Mouse (Mus musculus): ENCODE results near the gene Slc4a5. TPM values are rescaled to one million over a fixed set of nuclear protein-coding genes. Genes with fewer than 3 reads are reported as not detected.
"Not testable (repeated sequence)": the region's sequence is repeated elsewhere in the genome, so short reads cannot be mapped to it uniquely, and the experiment has no call there.

Slc4a5 gene
- total RNA-seq, 2 experiments from 2014 or later: 1.1 TPM

GRCm38 (mm10) chr6:83341387-83341786 lies 121.8 kb downstream of the Slc4a5 start:
- no peak for DNase-seq (ENCODE audit: low spot score in 2 of 2)
- intact Hi-C loops (cut with DNase I): no loop called here

DNA sequence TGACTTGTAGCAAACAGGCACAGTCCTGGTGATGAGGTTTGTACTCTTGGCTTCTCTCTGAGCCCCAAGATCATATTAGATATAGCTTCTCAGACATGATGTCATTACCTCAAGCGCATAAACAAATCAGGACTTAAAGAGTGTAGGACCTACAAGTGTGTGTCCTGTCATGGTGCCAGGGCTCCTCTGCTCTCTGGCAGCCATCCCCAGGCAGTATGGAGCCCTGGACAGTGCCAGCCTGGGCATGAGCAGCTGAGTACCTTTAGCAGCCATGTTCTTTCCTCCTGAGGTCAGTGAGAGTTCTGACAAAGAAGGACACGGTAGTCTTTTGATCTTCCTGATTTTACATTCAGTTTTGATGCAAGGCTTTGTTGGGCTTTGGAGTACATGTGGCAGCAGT lies 123.3 kb downstream of the Slc4a5 start:
- intact Hi-C loops (cut with DNase I): no loop called here
- DNase-seq (ENCODE audit: low spot score in 2 of 2): no peak

DNA sequence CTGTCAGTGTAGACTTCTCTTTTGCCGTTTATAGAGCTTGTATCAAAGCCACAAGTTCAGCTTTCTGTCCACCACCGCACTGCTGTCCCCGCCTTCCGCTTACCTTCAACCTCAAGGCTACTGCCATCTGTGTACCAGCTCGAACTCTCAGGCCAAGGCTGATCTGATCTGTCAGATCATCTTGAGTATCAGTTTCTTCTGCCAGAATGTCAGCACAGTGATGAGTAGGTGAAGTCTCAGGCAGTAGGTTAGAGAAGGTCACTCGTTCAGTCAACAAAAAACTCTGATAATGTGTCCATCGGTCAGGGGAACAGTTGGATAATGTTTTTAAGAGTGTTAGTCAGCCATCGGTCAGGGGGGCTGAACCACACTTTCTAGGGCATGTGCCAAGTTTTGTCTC lies 125.7 kb downstream of the Slc4a5 start:
- intact Hi-C loops (cut with DNase I); DNase-seq (ENCODE audit: low spot score in 2 of 2): not testable (repeated sequence)

- intact Hi-C loops (cut with DNase I): loop anchor here (2.0 kb wide), 1 partner anchor 133 kb away; no protein-coding TSS in a partner anchor
- DNase-seq (ENCODE audit: low spot score in 2 of 2): no peak
These were observed 128.3 kb downstream of the Slc4a5 start for GRCm38 (mm10) chr6:83347916-83348315.

- DNase-seq (ENCODE audit: low spot score in 2 of 2): no peak
- intact Hi-C loops (cut with DNase I): loop anchor here (2.0 kb wide), 1 partner anchor 134 kb away; no protein-coding TSS in a partner anchor
These were observed 129.2 kb downstream of the Slc4a5 start, which contains the start of gene Bola3 for GRCm38 (mm10) chr6:83348873-83349272. Bola3 (plus strand) TSS chr6:83349147.

GRCm38 (mm10) chr6:83349274-83349958 lies 129.8 kb downstream of the Slc4a5 start:
- DNase-seq (ENCODE audit: low spot score in 2 of 2): peak; percentile 80 to 86
- intact Hi-C loops (cut with DNase I): loop anchor here (2.0 kb wide), 1 partner anchor 135 kb away; no protein-coding TSS in a partner anchor

GRCm38 (mm10) chr6:83350172-83350571 lies 130.5 kb downstream of the Slc4a5 start:
- DNase-seq (ENCODE audit: low spot score in 2 of 2): no peak

DNA sequence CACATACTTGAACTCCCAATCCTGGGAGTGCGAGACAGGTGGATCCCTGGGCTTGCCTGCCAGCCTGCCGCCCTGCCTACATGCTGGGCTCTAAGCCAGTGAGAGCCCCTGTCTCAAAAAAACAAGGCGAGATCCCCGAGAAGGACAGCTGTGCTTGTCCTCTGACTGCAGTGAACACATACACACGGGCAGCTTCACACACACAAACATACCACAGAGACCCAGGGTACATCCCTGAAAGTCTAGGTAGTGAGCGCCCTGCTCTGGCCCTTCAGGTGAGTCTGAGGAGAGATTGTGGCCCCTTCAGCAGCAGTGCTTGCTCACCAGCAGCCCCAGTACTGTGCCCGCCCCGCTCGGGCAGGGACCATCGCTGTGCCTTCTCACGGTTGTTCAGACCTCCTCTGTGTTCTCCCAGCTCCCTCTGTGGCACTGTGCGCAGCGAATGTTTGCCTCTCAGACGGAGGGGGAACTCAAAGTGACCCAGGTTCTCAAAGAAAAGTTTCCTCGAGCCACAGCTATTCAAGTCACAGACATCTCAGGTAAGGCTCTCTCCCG lies 131.3 kb downstream of the Slc4a5 start:
- no peak for DNase-seq (ENCODE audit: low spot score in 2 of 2)
- intact Hi-C loops (cut with DNase I): loop anchor here (5.0 kb wide), 1 partner anchor 321 kb away; no protein-coding TSS in a partner anchor

More at GRCm38 (mm10) chr6:83350172-83350571, 130.5 kb downstream of the Slc4a5 start:
- intact Hi-C loops (cut with DNase I): loop anchor here (5.0 kb wide), 1 partner anchor 322 kb away; no protein-coding TSS in a partner anchor

GRCm38 (mm10) chr6:83351490-83352160 lies 132.0 kb downstream of the Slc4a5 start:
- no peak for DNase-seq (ENCODE audit: low spot score in 2 of 2)
- intact Hi-C loops (cut with DNase I): loop anchor here (5.0 kb wide), 1 partner anchor 321 kb away; no protein-coding TSS in a partner anchor

- intact Hi-C loops (cut with DNase I): loop anchor here (5.0 kb wide), 1 partner anchor 319 kb away; no protein-coding TSS in a partner anchor
- peak in 1 of 2 experiments; percentile 51 for DNase-seq (ENCODE audit: low spot score in 2 of 2)
These were observed 133.2 kb downstream of the Slc4a5 start for GRCm38 (mm10) chr6:83352666-83353410.

Other genes with a start within 250 kb of the Slc4a5 start
- gene Dok1, start 186.4 kb upstream of the Slc4a5 start, total RNA-seq (2021): 1 to 10 TPM; 1.5 to 2.3 TPM
- 1 to 10 TPM; 3.0 to 3.3 TPM for gene Loxl3, start 185.7 kb upstream of the Slc4a5 start, total RNA-seq (2021)
- 100 to 1,000 TPM; 104 to 113 TPM for gene Aup1, start 165.3 kb upstream of the Slc4a5 start, total RNA-seq (2021)
- 10 to 100 TPM; 52.2 to 57.5 TPM for gene Htra2, start 164.6 kb upstream of the Slc4a5 start, total RNA-seq (2021)
- under 1 TPM; 0.44 to 0.79 TPM for gene Dqx1, start 162.0 kb upstream of the Slc4a5 start, total RNA-seq (2021)
- gene Tlx2, start 149.5 kb upstream of the Slc4a5 start, total RNA-seq (2021): not detected
- 10 to 100 TPM; 21.9 to 24.3 TPM for gene Pcgf1, start 142.0 kb upstream of the Slc4a5 start, total RNA-seq (2021)
- under 1 TPM in 1 of 2 experiments, not detected in 1; 0.46 TPM for gene Lbx2, start 133.5 kb upstream of the Slc4a5 start, total RNA-seq (2021)
- gene Ccdc142, start 118.2 kb upstream of the Slc4a5 start, total RNA-seq (2021): 1 to 10 TPM; 3.5 to 4.9 TPM
- 1 to 10 TPM; 4.1 to 5.5 TPM for gene Gm42688, start 118.2 kb upstream of the Slc4a5 start, total RNA-seq (2021)
- gene Mrpl53, start 110.8 kb upstream of the Slc4a5 start, total RNA-seq (2021): 10 to 100 TPM; 61.7 to 64.8 TPM
- gene Mogs, start 104.3 kb upstream of the Slc4a5 start, total RNA-seq (2021): 10 to 100 TPM; 24.4 to 27.3 TPM
- gene Wbp1, start 98.3 kb upstream of the Slc4a5 start, total RNA-seq (2021): 10 to 100 TPM; 44.2 to 53.8 TPM
- 10 to 100 TPM; 15.1 to 18.8 TPM for gene Ino80b, start 94.4 kb upstream of the Slc4a5 start, total RNA-seq (2021)
- 10 to 100 TPM; 55.2 to 62.4 TPM for gene Rtkn, start 84.4 kb upstream of the Slc4a5 start, total RNA-seq (2021)
- gene Wdr54, start 63.4 kb upstream of the Slc4a5 start, total RNA-seq (2021): 10 to 100 TPM; 29.0 to 31.6 TPM
- 10 to 100 TPM; 31.4 to 32.5 TPM for gene 1700003E16Rik, start 63.4 kb upstream of the Slc4a5 start, total RNA-seq (2021)
- 100 to 1,000 TPM; 341 to 348 TPM for gene Dctn1, start 53.9 kb upstream of the Slc4a5 start, total RNA-seq (2021)
- 1 to 10 TPM; 6.2 to 6.6 TPM for gene Mthfd2, start 106.1 kb downstream of the Slc4a5 start, total RNA-seq (2021)
- gene Mob1a, start 106.2 kb downstream of the Slc4a5 start, total RNA-seq (2021): 10 to 100 TPM; 22.0 to 22.4 TPM
- 10 to 100 TPM; 41.2 to 45.5 TPM for gene Bola3, start 129.3 kb downstream of the Slc4a5 start, total RNA-seq (2021)
- gene Tet3, start 239.3 kb downstream of the Slc4a5 start, total RNA-seq (2021): 100 to 1,000 TPM; 106 to 114 TPM

Measured in left cerebral cortex, postnatal 14 days (tissue).